Mouse (Mus musculus) telencephalon, adult 2 months (tissue): Measurements from ENCODE around the gene Sac3d1.
A peak's percentile ranks its signal among the peaks of the same experiment; 100 is the strongest.
"Not testable (repeated sequence)": the region's sequence is repeated elsewhere in the genome, so short reads cannot be mapped to it uniquely, and the experiment has no call there.

Source experiments
- DNase-seq: peaks from one replicate; pipeline ENCODE4 v3.0.0-alpha.2; 2011; ENCODE audit warnings: low read depth, low spot score

The Sac3d1 gene

DNA sequence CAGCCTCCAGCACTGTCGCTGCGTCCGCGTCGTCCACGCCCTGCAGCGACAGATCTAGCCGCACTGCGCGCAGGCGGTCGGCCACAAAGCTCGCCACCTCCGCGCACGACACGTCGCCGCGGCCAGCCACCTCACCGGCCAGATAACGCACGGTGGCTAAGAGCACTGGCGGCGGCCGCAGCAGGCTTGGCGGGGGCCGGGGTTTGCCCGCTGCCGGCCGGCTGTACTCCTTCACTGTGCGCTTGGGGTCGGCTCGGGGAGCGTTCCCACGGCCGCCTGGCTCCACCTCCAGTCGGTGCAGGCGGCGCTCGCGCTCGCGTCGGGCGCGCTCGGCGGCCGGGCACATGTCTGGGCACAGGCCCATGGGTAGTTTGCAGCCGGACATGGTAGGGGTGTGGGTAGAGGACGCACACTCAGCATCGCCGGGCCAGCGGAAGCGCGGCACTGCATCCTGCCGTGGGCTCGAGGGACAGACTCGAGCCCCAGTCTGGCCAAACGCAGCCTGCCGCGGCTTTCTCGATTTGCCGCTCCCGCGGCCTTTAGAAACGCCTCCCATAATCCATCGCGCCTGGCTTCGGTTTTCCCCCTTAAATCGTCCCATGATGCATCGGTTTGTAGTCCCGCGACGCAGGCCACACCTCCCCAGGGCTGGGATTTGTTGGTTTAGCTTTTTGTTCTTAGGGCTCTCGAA, at the start of gene Sac3d1:
TSS of gene Sac3d1 (minus strand) at position 665 of the 691 bp plus-strand sequence.
- DNase-seq, result peak; percentile 97

DNA sequence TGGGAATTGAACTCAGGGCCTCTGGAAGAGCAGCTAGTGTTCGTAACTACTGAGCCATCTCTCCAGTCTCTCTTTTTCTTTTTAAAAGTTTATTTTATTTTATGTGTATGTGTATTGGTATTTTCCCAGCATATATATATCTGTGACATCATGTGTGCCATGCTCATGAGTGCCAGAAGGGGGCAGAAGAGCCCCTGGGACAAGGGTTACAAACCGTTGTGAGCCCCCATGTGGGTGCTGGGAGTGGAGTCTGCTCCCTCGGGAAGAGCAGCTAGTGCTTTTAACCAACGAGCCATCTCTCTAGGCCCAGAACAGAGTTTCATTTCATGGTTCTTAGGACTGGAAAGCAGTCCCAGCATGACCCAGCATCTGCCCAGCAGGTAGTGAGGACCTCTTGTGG, 48.3 kb upstream of the Sac3d1 start:
- no peak for DNase-seq

DNA sequence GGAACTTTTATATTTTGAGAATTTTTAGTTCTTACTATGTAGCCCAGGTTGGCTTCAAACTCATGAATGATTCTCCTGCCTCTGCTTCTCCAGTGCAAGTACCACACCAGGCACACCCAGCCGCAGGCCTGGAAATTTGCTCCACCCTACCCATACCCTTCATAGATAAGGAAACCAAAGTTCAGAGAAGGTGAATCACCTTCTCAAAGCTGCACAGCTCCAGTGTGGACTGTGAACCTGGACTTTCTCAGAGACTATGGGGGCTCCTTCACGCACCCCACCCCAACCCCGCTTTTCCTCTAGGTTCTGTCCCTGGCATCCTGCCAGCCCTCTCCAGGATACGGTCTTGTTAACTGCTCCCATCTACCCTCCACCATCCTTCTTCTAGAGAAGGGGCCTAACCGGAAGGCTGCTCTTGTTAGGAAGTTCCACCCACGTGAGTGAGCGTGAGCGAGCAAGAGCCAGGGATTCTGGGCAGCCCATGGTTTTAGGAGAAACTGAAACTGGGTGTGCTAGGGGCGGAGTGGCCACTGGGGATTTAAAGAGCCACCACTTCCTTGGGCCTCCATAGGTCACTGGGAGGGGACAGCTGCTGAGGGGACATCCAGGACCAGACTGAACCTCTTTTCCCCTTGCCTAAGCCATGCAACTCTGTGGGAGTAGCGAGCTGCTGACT, 45.6 kb upstream of the Sac3d1 start:
- DNase-seq, result no peak

DNA sequence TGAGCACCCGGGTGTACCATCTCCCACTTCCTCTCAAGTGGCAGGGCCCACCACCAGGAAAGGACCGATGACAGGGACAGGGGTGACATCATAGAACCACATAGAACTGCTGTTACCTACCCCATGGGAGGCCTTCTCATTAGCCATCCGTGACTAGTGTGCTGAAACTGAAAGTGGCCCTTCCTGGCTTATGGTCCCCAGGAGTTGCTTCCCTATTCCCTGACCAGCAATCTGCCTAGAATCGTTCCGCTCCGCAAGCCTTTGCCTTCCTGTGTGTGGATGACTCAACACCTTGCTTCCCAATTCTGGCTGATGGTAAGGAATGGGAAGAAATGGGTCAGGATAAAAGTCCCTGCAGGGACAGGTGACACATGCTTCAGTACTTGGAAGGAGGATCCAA, 38.8 kb upstream of the Sac3d1 start:
- DNase-seq, result no peak

DNA sequence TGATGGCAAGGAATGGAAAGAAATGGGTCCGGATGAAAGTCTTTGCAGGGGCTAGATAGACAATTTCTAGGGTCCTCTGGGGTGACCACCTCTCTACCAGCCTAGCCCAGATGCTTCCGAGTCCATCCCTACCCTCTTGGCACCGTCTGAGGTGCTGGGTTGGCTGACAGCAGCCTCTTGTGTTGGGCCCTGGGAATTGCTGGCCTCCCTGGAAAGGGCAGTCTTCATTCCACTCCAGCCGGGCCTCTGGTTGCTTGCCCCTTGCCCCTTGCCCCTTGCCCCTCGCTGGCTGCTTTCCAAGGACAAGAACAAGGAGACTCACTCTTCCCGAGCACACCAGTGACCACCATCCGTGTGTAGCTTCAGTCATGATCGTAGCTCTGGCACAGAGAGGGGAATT, 37.9 kb upstream of the Sac3d1 start:
- no peak for DNase-seq

DNA sequence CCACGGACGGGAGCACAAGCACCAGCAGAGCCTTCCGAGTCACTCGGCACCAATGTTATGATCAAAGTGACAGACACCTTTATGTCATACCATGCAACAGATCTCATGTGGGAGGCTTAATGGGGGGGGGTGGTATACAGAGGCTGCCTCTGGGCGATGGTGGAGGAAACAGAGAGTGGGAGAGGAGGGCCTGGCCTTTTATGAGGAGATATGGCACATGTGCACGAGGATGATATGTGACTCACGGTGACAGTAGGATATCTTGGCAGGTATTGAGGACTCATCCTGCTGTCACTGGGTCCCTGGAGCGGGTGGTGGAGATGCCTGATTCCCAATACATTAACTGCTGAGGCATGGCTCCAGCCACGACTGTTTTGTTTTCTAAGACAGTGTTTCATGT, 36.7 kb upstream of the Sac3d1 start:
- no peak for DNase-seq

DNA sequence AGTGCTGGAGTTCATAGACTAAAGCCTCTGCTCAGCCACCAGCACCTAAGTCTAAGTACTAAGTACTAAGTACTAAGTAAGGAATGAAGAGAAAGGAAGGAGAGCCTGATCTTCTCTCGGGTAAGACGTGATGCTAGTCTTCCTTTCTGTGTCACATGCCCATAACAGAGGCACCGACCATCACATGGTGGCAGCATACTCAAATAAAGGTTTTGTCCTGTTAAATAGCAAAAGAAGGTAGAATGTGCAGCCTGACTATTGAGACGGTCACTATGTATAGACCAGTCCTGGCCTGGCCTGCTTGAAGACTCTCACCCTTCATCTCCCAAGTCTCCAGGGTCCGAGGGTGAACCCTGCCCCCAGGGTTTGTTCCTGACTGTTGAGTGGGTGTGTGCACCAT, 26.4 kb upstream of the Sac3d1 start:
- no peak for DNase-seq

DNA sequence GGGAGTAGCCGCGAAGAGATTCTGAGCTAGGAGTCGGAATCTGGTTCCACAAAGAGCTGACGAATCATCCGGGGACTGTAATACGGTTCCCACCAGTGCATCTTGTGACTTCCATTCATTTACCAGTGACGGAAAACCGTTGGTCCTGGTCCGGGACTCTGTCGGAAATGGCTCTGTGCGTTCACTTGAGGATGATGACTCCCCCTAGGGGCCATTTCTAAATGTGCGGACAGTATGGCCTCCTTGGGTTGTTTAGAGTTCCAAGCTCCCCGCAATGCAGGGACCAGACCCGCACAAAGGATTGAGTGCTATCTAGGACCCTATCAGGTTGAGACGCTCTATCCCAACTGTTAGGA, 22.9 kb upstream of the Sac3d1 start, which contains the start of gene Arl2:
TSS of gene Arl2 (minus strand) at position 155 of the 356 bp plus-strand sequence.
- DNase-seq, result peak; percentile 95

DNA sequence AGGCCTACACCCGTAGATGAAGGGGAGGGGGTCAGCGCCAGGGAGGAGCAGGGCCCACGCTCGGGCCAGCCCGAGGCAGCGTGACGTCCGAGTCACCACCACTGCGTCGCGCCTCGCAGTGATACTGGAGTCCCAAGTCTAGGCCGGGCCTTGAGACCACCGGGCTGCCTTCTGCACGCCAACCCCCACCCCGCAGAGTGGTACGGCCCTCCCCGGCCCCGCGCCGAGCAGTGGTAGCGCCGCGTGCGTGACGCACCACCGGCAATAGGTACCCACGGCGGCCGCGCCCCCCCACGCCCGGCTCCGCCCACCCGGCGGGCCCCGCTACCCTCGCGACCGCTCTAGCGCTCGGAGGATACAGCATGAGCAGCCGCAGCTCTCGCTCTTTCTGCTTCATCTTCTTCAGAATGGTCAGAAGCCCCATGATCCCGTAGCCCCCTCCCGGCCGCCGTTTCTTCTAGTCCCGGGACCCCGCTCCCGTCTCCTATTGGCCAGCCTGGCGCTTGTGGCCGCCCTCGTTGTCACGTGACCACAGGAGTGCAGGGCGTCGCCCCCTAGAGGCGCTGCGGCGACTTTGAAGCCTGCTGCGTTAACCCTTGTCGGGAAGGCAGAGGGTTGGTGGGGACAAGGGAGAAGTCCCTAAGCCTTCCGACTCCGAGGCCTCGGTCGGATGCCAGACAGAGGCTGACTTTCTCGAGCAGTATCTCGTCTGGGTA, 22.4 kb upstream of the Sac3d1 start, which contains the start of gene Batf2:
TSS of gene Batf2 (plus strand) at position 306 of the 716 bp plus-strand sequence.
- DNase-seq, result peak; percentile 96

DNA sequence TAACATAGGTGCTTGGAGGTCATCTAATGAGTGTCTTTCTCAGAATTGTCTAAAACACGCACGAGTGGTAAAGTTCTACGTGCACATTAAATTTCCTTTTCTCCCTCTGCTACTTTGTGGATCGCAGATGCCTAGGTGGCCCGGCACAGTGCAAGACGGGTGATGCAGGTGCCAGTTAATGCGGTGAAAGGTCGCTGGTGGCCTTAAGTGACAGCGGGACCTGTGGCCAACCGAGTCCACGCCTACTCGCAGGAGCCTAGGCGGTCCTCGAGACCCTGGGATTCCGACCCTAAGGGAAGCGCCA, 21.9 kb upstream of the Sac3d1 start:
- no peak for DNase-seq

DNA sequence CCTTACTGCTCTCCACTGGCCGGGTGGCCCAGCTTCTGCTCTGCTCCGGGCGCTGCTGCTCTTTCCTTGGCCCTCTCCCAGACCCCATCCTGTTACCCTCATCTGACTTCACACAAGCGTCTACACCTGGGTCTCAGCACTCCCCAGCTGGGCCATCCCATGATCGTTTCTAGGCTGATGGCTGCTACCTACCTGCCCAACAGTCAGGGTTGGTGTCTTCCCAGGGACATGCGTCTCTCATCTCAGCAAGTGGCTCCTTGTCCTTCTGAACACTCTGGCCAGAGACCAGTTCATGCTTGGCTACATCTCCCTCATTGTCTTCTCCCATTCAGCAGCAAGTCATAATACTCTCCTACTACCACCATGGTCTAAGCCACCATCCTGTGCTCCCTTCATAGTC, 21.3 kb upstream of the Sac3d1 start:
- no peak for DNase-seq

DNA sequence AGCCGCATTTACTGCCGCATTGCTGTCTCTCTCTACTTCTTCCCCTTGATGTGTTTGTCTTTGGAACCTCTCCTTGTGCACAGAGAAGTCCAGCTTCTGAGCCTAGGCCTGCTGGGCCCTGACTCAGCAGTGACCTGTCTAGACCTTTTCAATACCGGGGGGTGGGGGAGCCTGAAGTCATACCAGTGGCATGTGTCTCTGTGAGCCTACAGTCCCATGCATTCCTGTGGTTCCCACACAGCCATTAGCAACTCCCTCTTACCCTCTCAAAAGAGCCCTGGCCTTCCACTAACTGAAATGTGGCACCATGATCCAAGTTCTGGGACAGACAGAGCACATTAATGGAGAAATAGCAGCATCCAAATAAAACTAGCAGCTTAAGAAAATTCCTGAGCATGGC, 17.9 kb upstream of the Sac3d1 start:
- DNase-seq, result no peak

DNA sequence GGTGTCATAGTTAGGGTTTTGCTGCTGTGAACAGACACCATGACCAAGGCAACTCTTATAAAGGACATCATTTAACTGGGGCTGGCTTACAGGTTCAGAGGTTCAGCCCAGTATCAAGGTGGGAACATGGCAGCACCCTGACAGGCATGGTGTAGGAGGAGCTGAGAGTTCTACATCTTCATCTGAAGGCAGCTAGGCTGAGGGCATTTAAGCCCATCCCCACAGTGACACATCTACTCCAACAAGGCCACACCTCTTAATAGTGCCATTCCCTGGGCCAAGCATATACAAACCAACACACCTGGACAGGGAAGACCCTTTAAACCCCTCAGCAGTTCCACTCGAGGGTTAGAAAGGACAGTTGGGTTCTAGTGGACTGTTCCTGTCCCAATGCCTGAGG, 14.7 kb upstream of the Sac3d1 start:
- DNase-seq, result not testable (repeated sequence)

DNA sequence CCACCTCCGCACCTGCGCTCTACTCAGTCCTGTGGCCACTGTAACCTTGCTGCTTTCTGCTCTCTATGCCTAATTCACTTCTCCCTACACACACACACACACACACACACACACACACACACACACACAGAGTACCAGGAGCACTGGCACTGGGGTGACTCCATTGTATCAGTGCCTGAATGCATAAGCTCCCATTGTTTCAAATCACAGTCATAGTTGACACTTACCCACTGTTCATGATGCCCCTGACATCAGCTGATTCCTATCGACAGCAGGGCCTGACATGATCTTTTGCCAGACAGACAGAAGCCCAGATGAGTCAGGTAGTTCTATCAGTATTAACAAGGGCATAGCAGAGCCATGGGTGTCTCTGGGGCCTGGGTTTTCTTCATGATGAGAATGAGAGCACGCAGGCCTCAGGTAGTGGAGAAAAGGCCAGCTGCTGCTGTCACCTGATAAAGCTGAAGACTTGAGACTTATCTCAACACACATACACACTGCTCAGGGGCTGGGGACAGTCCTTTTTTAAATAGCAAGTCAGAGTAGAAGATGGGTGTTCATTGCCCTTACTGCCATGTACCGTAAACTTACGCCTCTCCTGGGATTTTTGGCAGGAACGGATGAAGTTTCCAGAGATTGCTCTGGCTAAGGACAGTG, 13.8 kb upstream of the Sac3d1 start:
- no peak for DNase-seq

DNA sequence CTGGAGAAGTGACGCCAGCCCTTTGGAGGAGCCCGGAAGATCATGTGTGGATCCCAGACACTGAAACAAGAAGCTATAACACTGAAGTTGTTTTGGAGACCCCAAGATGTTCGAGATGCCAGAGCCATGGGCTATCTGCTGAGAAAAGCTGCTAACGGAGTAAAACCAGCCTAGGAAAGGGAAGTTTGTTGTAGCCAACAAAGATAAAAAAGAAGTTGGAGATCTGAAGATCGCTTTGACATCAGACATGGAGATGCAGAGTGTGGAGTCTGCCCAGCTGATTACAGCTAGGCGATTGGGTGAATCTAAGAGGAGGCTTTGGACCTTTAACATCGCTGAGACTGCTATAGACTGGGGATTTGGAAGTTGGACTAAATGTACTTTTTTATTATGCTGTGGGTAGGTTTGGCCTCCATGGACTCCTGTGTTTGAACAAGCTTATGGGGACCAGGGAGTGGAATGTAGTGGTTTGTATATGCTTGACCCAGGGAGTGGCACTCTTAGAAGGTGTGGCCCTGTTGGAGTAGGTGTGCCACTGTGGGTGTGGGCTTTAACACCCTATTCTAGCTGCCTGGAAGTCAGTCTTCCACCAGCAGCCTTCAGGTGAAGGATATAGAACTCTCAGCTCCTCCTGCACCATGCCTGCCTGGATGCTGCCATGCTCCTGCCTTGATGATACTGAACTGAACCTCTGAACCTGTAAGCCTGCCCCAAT, 12.1 kb upstream of the Sac3d1 start:
- DNase-seq, result not testable (repeated sequence)

DNA sequence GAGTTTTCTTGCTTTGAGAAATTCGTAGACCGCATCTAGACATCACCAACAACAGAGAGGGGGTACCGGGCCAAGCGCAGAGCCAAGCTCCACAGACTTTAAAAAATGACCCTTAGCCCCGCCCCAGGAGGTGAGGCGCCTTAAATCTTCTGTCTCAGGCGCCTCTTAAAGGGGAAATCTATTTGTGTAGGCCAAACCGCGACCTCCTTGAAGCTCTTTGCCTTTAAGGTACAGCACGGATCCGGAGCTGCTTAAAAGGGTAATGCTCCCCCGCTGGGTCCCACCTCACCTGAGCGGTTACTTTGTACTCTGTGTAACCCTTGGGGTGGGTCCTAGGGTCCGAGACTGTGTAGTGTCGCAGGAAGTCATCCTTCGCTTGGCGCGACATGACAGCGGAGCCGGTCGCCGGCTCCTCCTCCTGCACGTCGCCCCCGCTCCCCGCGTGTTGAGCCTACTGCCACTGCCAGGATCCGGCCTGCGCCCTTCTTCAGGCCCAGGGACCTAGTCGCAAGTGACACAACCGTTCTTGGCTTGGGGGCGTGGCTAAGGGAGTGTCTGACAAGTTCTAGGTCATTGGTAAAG, 9.4 kb upstream of the Sac3d1 start, which contains the start of gene Snx15:
TSS of gene Snx15 (minus strand) at position 545 of the 582 bp plus-strand sequence.
- peak; percentile 98 for DNase-seq

DNA sequence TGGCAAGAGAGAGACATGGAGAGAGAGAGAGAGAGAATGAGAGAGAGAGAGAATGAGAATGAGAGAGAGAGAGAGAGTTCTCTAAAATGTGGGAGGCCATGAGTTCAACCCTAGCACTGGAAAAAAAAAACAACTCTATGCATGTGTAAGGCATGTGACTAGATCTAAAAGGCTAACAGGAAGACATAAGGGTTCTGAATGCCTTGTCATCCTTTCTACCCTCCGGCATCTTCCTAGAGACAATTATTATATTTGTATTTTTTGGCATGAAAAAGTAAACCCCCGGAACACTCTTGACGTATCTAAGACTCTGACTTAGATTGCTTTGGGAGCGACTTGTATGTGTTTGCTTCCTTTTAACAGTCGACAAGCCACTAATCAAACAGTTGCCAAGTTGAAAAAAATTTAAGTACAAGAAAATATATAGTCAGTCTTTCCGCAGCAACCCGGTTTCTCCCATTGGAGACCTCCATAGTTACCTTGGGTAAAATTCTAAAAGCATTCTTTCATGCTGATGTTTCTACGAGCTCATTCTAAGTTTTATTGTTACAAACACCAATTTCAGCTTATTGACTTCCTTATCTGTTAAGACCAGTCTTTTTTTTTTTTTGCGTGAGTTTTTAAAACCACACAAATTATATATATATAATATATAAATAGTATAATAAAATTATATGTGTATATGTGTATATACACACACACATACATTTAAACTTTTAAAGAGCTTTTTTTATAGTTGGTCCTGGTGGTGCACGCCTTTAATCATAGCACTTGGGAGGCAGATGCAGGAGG, 8.5 kb upstream of the Sac3d1 start:
- no peak for DNase-seq

DNA sequence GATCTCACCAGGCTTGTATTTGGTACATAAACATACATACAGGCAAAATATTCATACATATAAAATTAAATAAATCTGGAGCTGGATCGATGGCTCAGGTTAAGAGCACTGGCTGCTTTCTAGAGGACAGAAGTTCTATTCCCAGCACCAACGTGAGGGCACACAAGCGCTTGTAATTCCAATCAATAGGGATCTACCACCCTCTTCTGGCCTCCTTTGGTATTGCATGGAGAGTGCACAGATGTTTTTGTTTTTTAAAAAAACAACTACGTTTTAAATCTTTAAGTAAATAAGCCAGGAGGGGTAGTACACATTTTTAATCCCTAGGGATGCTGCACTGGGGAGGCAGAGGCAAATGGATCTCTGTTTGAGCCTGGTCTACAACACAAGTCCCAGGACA, 7.8 kb upstream of the Sac3d1 start:
- no peak for DNase-seq

DNA sequence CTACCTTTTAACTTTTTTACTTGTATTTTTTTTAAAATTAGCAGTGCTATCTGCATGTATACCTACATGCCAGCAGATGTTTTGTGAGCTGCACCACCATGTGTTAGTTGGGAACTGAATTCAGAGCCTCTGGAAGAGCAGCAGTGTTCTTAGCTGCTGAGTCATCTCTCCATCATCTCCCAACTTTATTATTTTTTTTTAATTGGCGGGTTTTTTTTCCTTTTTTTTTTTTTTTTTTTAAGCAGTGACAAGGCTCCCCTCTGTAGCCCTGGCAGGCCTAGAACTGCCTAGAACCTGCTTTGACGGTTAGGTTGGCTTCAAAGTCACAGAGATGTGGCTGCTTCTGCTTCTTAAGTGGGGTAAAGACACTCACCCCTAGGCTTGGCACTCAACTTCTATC, 6.4 kb upstream of the Sac3d1 start:
- DNase-seq, result no peak

DNA sequence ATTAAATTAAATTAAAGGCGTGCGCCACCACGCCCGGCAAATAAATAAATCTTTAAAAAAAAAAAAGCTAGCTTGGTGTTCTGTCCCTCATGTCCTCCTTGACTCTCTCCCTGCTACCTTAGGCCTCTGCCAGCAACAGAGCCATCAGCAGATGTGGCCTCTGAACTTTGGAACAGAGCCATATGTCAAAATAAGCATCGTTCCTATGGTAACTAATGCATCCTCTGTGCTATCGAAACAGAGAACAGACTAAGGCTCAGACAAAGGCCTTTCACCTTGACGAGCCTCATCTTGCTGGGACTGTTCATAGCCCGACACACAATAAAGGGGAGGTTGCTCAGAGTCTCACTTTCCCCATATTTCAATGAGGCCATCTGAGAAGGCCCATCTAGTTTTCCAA, 4.9 kb upstream of the Sac3d1 start:
- DNase-seq, result no peak
